Mouse (Mus musculus) heart, postnatal 0 days (tissue): ENCODE results near the gene Awat1. TPM values are rescaled to one million over a fixed set of nuclear protein-coding genes. Genes with fewer than 3 reads are reported as not detected.

Source experiments
- ATAC-seq: fragments of 200-750 bp; cut with Nextera tagmentation; 2 replicates; pipeline ENCODE4 v1.8.0; 2017; ENCODE audit warnings: low read depth, moderate number of reproducible peaks, moderate library complexity; ENCODE audit not compliant: insufficient read depth
- DNase-seq: peaks from one replicate; pipeline ENCODE4 v3.0.0-alpha.2; 2016; ENCODE audit warnings: low spot score
- H3K27ac ChIP-seq: fragments of 300-500 bp; sonication (generic); 2 replicates; pipeline ENCODE4 v1.5.1; 2014; ENCODE audit warnings: low read depth, mild to moderate bottlenecking
- H3K27me3 ChIP-seq: fragments of 300-500 bp; sonication (generic); 2 replicates; pipeline ENCODE4 v1.6.1; 2014; ENCODE audit warnings: low read length, mixed read lengths; ENCODE audit not compliant: control insufficient read depth, insufficient read depth
- H3K36me3 ChIP-seq: fragments of 300-500 bp; sonication (generic); replicated peaks from 2 replicates; pipeline ENCODE4 v1.6.1; 2014; ENCODE audit warnings: low read length, mixed read lengths; ENCODE audit not compliant: control insufficient read depth, insufficient read depth
- H3K4me1 ChIP-seq: fragments of 300-500 bp; sonication (generic); 2 replicates; pipeline ENCODE4 v1.6.1; 2014; ENCODE audit warnings: antibody characterized with exemption; ENCODE audit not compliant: control insufficient read depth, insufficient read depth
- H3K4me2 ChIP-seq: fragments of 300-500 bp; sonication (generic); 2 replicates; pipeline ENCODE4 v1.6.1; 2014; ENCODE audit warnings: low read depth, mild to moderate bottlenecking, low read length, moderate library complexity
- H3K4me3 ChIP-seq: fragments of 300-500 bp; sonication (generic); 2 replicates; pipeline ENCODE4 v1.5.1; 2014; ENCODE audit warnings: low read depth, low read length
- H3K9ac ChIP-seq: fragments of 300-500 bp; sonication (generic); replicated peaks from 2 replicates; pipeline ENCODE4 v1.6.1; 2014; ENCODE audit warnings: low read depth, low read length, mixed read lengths
- H3K9me3 ChIP-seq: fragments of 300-500 bp; sonication (generic); replicated peaks from 2 replicates; pipeline ENCODE4 v1.6.1; 2016; ENCODE audit warnings: low read length; ENCODE audit not compliant: control insufficient read depth
- CTCF ChIP-seq: IDR thresholded peaks from 2 replicates; pipeline ENCODE4 v1.5.1; 2016; ENCODE audit warnings: antibody characterized with exemption, control low read depth, low read depth
- EP300 ChIP-seq: IDR thresholded peaks from 2 replicates; pipeline ENCODE4 v1.6.1; 2016; ENCODE audit warnings: antibody characterized with exemption, low read depth
- WGBS: fragments of 180-500 bp; shearing (Covaris S2); extraction: QIAGEN DNeasy Blood & Tissue Kit; methylation state at CpG from one replicate; pipeline ENCODE4 v1.1.7; 2014; 5-methylcytosine and 5-hydroxymethylcytosine counted together
- polyA plus RNA-seq: library from polyadenylated mRNA; unstranded; fragments of >200 nt; fragmentation: Nextera tagmentation; extraction: Ambion mirVana; gene quantifications from 2 replicates; pipeline ENCODE4 v1.2.1, GENCODE M21; 2015
- total RNA-seq: library from RNA; depleted of rRNA; stranded (reverse); fragments of >200 nt; gene quantifications from 2 replicates; pipeline ENCODE4 v1.2.3, GENCODE M21; 2014; ENCODE audit warnings: low replicate concordance; rRNA removed

Gene Awat1
- total RNA-seq, result not detected in 2 replicates
- not detected in 2 replicates for polyA plus RNA-seq

DNA sequence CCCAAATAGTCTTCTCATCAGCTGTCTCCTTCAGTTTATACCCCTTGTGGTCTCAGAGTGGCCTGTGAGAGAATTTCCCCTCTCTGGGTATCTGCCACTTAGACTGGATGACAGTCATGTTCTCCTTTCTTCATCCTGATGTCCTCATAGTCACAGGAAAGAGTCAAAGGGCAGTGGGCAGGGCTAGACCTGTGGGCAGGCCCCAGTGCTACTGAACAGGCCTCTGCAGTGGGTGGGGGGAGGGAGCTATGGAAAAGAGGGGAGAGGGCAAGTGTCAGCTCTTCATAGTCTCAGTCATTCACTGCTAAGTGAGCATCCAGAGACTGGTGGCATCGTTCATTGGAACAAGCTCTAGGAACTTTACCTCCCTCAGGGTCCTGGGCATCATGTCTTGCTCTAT lies at the start of gene Awat1:
Awat1 (plus strand) TSS at position 301 of the 400 bp plus-strand sequence.
- no peak for TF ChIP-seq EP300
- TF ChIP-seq CTCF, result no peak
- no peaks in the 10 kb centered on the region for H3K4me1 ChIP-seq
- no peak for ATAC-seq
- no peaks in the 10 kb centered on the region for H3K36me3 ChIP-seq
- 0 out of 2 replicates have a peak, but pooled peaks cover 3% of the 10 kb centered on the region for H3K27me3 ChIP-seq
- H3K4me2 ChIP-seq, result no peak within 1 kb of the TSS
- H3K9me3 ChIP-seq, result no peaks in the 10 kb centered on the region
- H3K27ac ChIP-seq, result no peak within 1 kb of the TSS
- no peak within 1 kb of the TSS for H3K4me3 ChIP-seq
- no peak for DNase-seq
- WGBS, result 73% methylated on average over 1 of the region's 1 CpGs
- no peak within 1 kb of the TSS for H3K9ac ChIP-seq

DNA sequence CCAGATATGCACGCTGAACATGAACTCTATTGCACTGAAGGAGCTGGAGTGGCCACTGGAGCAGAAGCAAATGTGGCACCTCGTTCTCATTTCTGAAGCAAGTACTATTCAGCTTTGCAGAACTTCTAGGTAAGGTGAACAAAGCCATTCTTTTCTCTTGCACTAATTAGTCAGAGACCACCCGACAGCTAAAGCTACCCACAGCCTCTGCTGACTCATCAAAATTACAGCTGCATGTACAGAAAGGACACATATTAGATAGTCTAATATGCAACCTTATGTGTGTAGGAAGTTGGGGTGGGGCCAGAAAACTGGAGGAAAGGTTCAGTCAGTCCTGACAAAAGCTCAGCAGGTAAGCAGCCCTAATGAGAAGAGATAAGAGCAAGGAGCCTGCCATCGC lies 47.6 kb upstream of the Awat1 start, which contains the start of gene Dgat2l6:
Dgat2l6 (plus strand) TSS at position 368 of the 400 bp plus-strand sequence.
- no peak for TF ChIP-seq EP300
- TF ChIP-seq CTCF, result no peak
- Histone ChIP-seq H3K4me2 (no peak within 1 kb of the TSS), H3K4me3 (no peak within 1 kb of the TSS), H3K9ac (no peak within 1 kb of the TSS), H3K9me3 (no peaks in the 10 kb centered on the region), H3K4me1 (no peaks in the 10 kb centered on the region), H3K27me3 (no peaks in the 10 kb centered on the region), H3K27ac (no peak within 1 kb of the TSS), H3K36me3 (no peaks in the 10 kb centered on the region)
- ATAC-seq (no peak), DNase-seq (no peak)
- WGBS, result 76% methylated on average over 4 of the region's 4 CpGs

DNA sequence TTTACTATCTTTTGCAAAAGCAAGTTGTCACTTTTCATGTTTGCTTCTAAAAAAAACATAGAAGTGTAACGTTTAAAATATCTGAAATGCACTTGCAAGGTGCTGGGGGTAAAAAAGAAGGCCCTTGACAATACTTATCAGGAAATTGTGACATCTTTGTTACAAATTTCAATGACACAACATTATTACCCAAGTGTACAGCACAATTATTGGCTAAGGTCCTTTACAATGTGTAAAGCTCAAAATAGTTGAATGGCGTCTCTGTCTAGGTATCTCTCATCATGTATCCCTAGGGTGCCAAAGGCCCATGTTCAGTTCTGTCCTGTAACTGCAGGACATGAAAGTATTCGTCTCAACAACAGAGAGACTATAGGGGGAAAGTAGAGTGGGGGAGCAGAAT lies 16.0 kb upstream of the Awat1 start:
- no peak for ATAC-seq
- H3K4me2 ChIP-seq, result no peak overlapping the region

DNA sequence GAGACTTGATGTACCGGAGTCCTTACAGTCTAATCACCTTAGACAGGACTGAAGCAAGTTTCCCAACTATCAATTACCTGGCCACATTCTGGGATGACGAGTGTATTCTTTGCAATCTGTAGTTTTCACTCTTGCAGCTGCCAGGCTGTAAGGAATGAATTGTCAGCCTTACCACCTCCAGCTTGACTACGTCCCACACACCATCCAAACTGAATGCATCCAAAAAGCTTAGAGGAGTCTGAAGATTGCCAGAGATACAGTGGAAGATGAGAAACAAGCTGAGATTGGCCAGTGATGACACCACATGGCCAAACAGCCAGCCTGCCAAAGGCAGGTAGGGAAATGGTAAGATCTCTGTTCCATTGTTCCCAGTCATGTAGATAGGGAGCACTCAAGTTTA lies 6.4 kb upstream of the Awat1 start:
- ATAC-seq (no peak), DNase-seq (no peak)
- H3K36me3 ChIP-seq, result no peaks in the 10 kb centered on the region
- no peak for TF ChIP-seq EP300
- TF ChIP-seq CTCF, result no peak
- H3K4me3 ChIP-seq, result no peak overlapping the region
- WGBS, result 63% methylated on average over 3 of the region's 3 CpGs
- no peaks in the 10 kb centered on the region for H3K4me1 ChIP-seq
- no peak overlapping the region for H3K9ac ChIP-seq
- 0 out of 2 replicates have a peak, but pooled peaks cover 3% of the 10 kb centered on the region for H3K27me3 ChIP-seq
- H3K27ac ChIP-seq, result no peak overlapping the region
- no peak overlapping the region for H3K4me2 ChIP-seq
- no peaks in the 10 kb centered on the region for H3K9me3 ChIP-seq

More for the DNA sequence above, 16.0 kb upstream of the Awat1 start:
- Histone ChIP-seq H3K9ac (no peak overlapping the region), H3K36me3 (no peaks in the 10 kb centered on the region), H3K27me3 (no peaks in the 10 kb centered on the region), H3K4me3 (no peak overlapping the region), H3K9me3 (no peaks in the 10 kb centered on the region), H3K27ac (no peak overlapping the region), H3K4me1 (no peaks in the 10 kb centered on the region)
- WGBS, result 67% methylated on average over 3 of the region's 3 CpGs
- no peak for TF ChIP-seq CTCF
- TF ChIP-seq EP300, result no peak
- no peak for DNase-seq

DNA sequence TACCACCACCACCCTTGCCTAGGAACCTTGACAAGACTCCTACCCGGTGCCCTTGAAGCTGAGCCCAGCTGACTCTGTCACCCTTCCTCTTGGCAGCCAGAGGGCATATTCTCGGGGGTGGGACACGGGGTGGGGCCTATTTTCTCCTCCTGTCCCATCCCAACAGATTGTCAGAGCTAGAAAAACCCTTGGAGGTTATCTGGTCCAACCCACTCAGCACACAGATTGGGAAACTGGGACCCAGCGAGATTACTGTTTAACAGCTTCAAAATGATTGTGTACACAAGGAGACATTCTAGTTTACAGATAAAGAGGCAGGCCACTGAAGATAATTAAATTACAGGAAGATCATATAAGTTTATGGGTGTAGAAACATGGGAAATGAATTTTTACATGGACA lies 22.7 kb downstream of the Awat1 start, which contains the start of gene P2ry4:
P2ry4 (minus strand) TSS at position 79 of the 400 bp plus-strand sequence.
- TF ChIP-seq CTCF, result no peak
- no peak for TF ChIP-seq EP300
- Histone ChIP-seq H3K27ac (no peak within 1 kb of the TSS), H3K4me1 (no peaks in the 10 kb centered on the region), H3K27me3 (no peaks in the 10 kb centered on the region), H3K4me3 (no peak within 1 kb of the TSS), H3K4me2 (no peak within 1 kb of the TSS), H3K9me3 (no peaks in the 10 kb centered on the region), H3K36me3 (no peaks in the 10 kb centered on the region), H3K9ac (no peak within 1 kb of the TSS)
- no peak for ATAC-seq
- no peak for DNase-seq
- 40% methylated on average over 4 of the region's 4 CpGs for WGBS

GRCm38 (mm10) chrX:100597439-100597838 lies 25.4 kb downstream of the Awat1 start:
- peak; percentile 33 for DNase-seq
- no peaks in the 10 kb centered on the region for H3K27me3 ChIP-seq
- no peak for TF ChIP-seq EP300
- peak; percentile 45 for TF ChIP-seq CTCF
- H3K9me3 ChIP-seq, result no peaks in the 10 kb centered on the region
- ATAC-seq, result no peak
- H3K4me3 ChIP-seq, result no peak overlapping the region
- H3K4me2 ChIP-seq, result no peak overlapping the region
- H3K9ac ChIP-seq, result no peak overlapping the region
- H3K27ac ChIP-seq, result no peak overlapping the region
- H3K4me1 ChIP-seq, result no peaks in the 10 kb centered on the region
- 16% methylated on average over 5 of the region's 5 CpGs for WGBS
- no peaks in the 10 kb centered on the region for H3K36me3 ChIP-seq
